Mouse (Mus musculus): ENCODE measurements around the gene Prps1l1.

Gene Prps1l1

DNA sequence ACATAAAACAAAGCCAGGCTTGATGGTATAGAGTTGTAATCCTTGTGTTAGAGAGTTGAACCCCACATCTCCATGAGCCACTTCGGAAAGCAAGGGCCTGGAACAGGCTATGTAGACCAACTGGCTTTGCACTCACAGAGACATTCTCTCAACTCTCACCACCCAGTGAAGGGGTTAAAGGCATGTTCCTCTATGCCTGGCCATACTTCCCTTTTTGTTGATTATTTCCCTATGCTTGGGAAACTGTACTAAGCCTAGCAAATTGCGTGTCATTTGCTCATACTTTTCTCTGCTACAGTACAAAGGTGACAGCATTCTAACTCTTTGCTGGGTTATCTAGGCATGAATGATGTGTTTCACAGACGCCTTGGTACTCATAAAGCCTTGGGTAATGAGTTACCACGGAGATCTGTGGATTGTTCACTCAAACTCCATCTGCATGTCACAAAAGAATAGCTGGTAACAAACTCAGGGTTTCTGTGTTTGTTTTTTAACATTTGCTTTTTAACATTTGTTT, 41.4 kb downstream of the Prps1l1 start:
- DNase-seq (ENCODE audit: low spot score) = no peak

GRCm38 (mm10) chr12:35027533-35027932, 43.0 kb downstream of the Prps1l1 start:
- DNase-seq (ENCODE audit: low spot score) = no peak

Measured in layer of hippocampus, adult 11-12 months (tissue).